Mouse (Mus musculus): Measurements from ENCODE around the gene Ms4a15. TPM values are rescaled to one million over a fixed set of nuclear protein-coding genes. Genes with fewer than 3 reads are reported as not detected.

The Ms4a15 gene
- polyA plus RNA-seq (2015; fragmentation: Nextera tagmentation; extraction: Ambion mirVana) = not detected in 2 replicates

GRCm38 (mm10) chr19:10993150-10993549 is at the start of gene Ms4a15:
Gene Ms4a15 (minus strand): TSS chr19:10993250.
- WGBS = 79% methylated on average over 7 of the region's 7 CpGs
- H3K9ac ChIP-seq (ENCODE audit: low read length) = no peak within 1 kb of the TSS
- no peaks in the 10 kb centered on the region for H3K36me3 ChIP-seq (ENCODE audit: control insufficient read depth, insufficient read depth, low read length)
- no peaks in the 10 kb centered on the region for H3K9me3 ChIP-seq (replicated peaks; ENCODE audit: control insufficient read depth, low read length)
- ATAC-seq (ENCODE audit: insufficient read depth, low FRiP score) = no peak
- no peaks in the 10 kb centered on the region for H3K4me1 ChIP-seq (ENCODE audit: control insufficient read depth, insufficient read depth, low read length)
- no peak within 1 kb of the TSS for H3K27ac ChIP-seq (ENCODE audit: low read length)
- H3K4me2 ChIP-seq (ENCODE audit: low read depth, low read length) = no peak within 1 kb of the TSS
- no peak within 1 kb of the TSS for H3K4me3 ChIP-seq (replicated peaks; ENCODE audit: low read length)
- H3K27me3 ChIP-seq (ENCODE audit: control insufficient read depth, insufficient read depth, low read length) = no peaks in the 10 kb centered on the region

DNA sequence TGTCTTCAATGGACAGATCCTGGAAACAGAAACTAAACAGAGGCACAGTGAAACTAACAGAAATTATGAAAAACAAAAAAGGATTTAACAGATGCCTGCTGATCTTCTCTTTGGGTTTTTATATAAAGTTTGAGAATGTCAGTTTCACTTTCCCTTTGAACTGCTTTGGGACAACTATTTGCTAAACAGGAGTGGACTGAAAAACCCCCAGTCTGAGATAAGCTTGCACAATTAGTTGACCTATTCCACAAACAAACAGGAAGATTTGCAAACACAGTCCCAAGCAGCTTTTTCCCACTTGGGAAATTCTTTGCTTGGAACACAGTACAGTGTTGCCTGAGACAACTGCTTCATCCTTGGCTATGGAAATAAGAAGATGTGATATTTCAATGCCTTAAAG is 44.5 kb upstream of the Ms4a15 start:
- H3K4me2 ChIP-seq (ENCODE audit: low read depth, low read length) = no peak overlapping the region
- ATAC-seq (ENCODE audit: insufficient read depth, low FRiP score) = no peak
- no peaks in the 10 kb centered on the region for H3K9me3 ChIP-seq (replicated peaks; ENCODE audit: control insufficient read depth, low read length)
- H3K27ac ChIP-seq (ENCODE audit: low read length) = no peak overlapping the region
- no peak overlapping the region for H3K9ac ChIP-seq (ENCODE audit: low read length)
- no peaks in the 10 kb centered on the region for H3K4me1 ChIP-seq (ENCODE audit: control insufficient read depth, insufficient read depth, low read length)
- no peaks in the 10 kb centered on the region for H3K27me3 ChIP-seq (ENCODE audit: control insufficient read depth, insufficient read depth, low read length)
- no peak overlapping the region for H3K4me3 ChIP-seq (replicated peaks; ENCODE audit: low read length)
- no peaks in the 10 kb centered on the region for H3K36me3 ChIP-seq (ENCODE audit: control insufficient read depth, insufficient read depth, low read length)

GRCm38 (mm10) chr19:11022382-11022781 is 29.3 kb upstream of the Ms4a15 start:
- H3K27me3 ChIP-seq (ENCODE audit: control insufficient read depth, insufficient read depth, low read length) = no peaks in the 10 kb centered on the region
- no peaks in the 10 kb centered on the region for H3K4me1 ChIP-seq (ENCODE audit: control insufficient read depth, insufficient read depth, low read length)
- H3K4me2 ChIP-seq (ENCODE audit: low read depth, low read length) = no peak overlapping the region
- H3K9me3 ChIP-seq (replicated peaks; ENCODE audit: control insufficient read depth, low read length) = no peaks in the 10 kb centered on the region
- no peak overlapping the region for H3K27ac ChIP-seq (ENCODE audit: low read length)
- no peak overlapping the region for H3K4me3 ChIP-seq (replicated peaks; ENCODE audit: low read length)
- no peak for ATAC-seq (ENCODE audit: insufficient read depth, low FRiP score)
- no peaks in the 10 kb centered on the region for H3K36me3 ChIP-seq (ENCODE audit: control insufficient read depth, insufficient read depth, low read length)
- no peak overlapping the region for H3K9ac ChIP-seq (ENCODE audit: low read length)

- Histone ChIP-seq H3K27ac (ENCODE audit: low read length) (peak within 1 kb of the TSS; percentile 27; the same call in 1 of the 2 replicates), H3K4me1 (ENCODE audit: control insufficient read depth, insufficient read depth, low read length) (no peaks in the 10 kb centered on the region), H3K27me3 (ENCODE audit: control insufficient read depth, insufficient read depth, low read length) (no peaks in the 10 kb centered on the region), H3K9ac (ENCODE audit: low read length) (no peak within 1 kb of the TSS), H3K36me3 (ENCODE audit: control insufficient read depth, insufficient read depth, low read length) (no peaks in the 10 kb centered on the region), H3K4me3 (replicated peaks; ENCODE audit: low read length) (no peak within 1 kb of the TSS), H3K4me2 (ENCODE audit: low read depth, low read length) (no peak within 1 kb of the TSS), H3K9me3 (replicated peaks; ENCODE audit: control insufficient read depth, low read length) (no peaks in the 10 kb centered on the region)
- WGBS = 75% methylated on average over 3 of the region's 3 CpGs
- ATAC-seq (ENCODE audit: insufficient read depth, low FRiP score) = no peak
These were observed 24.8 kb upstream of the Ms4a15 start, which contains the start of gene Ms4a18 for GRCm38 (mm10) chr19:11017891-11018290. Gene Ms4a18 (minus strand): TSS chr19:11018031.

DNA sequence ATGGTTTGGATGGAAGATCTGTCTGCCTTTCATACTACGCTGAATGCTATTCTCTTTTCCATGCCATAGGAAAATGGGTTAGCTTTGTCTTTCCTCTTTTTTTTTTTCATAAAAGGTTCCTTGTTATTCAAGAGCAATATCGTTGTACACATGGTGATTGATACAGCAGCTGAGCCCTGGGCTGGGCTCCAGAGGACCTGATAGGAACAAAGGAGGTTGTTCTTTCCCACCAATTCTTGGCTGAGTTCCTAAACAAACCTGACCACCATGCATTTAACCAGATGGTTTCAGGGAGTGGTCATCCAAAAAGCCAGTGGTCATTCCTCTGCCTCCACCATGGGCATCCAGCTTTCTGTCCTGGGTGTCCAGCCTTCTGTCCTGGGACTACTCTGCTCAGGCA is 24.2 kb upstream of the Ms4a15 start:
- Histone ChIP-seq H3K4me3 (replicated peaks; ENCODE audit: low read length) (no peak overlapping the region), H3K27ac (ENCODE audit: low read length) (peak overlapping the region; percentile 27; the same call in 1 of the 2 replicates), H3K36me3 (ENCODE audit: control insufficient read depth, insufficient read depth, low read length) (no peaks in the 10 kb centered on the region), H3K27me3 (ENCODE audit: control insufficient read depth, insufficient read depth, low read length) (no peaks in the 10 kb centered on the region), H3K4me2 (ENCODE audit: low read depth, low read length) (no peak overlapping the region), H3K9ac (ENCODE audit: low read length) (no peak overlapping the region), H3K4me1 (ENCODE audit: control insufficient read depth, insufficient read depth, low read length) (no peaks in the 10 kb centered on the region), H3K9me3 (replicated peaks; ENCODE audit: control insufficient read depth, low read length) (no peaks in the 10 kb centered on the region)
- ATAC-seq (ENCODE audit: insufficient read depth, low FRiP score) = no peak
- WGBS = 67% methylated on average over 2 of the region's 2 CpGs

GRCm38 (mm10) chr19:11015998-11016397 is 22.9 kb upstream of the Ms4a15 start:
- H3K27ac ChIP-seq (ENCODE audit: low read length) = no peak overlapping the region
- H3K4me2 ChIP-seq (ENCODE audit: low read depth, low read length) = no peak overlapping the region
- 61% methylated on average over 1 of the region's 1 CpGs for WGBS
- no peaks in the 10 kb centered on the region for H3K36me3 ChIP-seq (ENCODE audit: control insufficient read depth, insufficient read depth, low read length)
- no peaks in the 10 kb centered on the region for H3K27me3 ChIP-seq (ENCODE audit: control insufficient read depth, insufficient read depth, low read length)
- no peak overlapping the region for H3K4me3 ChIP-seq (replicated peaks; ENCODE audit: low read length)
- no peak overlapping the region for H3K9ac ChIP-seq (ENCODE audit: low read length)
- H3K9me3 ChIP-seq (replicated peaks; ENCODE audit: control insufficient read depth, low read length) = no peaks in the 10 kb centered on the region
- no peaks in the 10 kb centered on the region for H3K4me1 ChIP-seq (ENCODE audit: control insufficient read depth, insufficient read depth, low read length)
- no peak for ATAC-seq (ENCODE audit: insufficient read depth, low FRiP score)

DNA sequence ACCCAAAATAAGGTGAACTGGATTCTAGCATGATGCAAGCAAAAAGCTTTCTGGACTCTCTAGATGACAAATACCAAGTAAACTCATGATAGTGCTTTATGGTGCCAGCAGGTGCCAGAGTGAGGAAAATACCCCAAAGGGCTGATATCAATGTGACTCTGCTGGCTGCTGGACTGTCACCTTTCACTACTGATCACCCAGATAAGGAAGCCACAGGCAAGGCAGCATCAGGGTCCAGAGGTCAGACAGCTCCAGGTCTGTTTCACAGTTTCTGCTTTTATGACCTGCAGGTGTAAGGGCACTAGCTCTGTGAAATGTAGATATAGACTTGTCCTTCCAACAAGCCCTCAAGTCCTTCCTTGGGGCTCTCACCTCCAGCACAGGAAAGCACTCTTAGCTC is 22.4 kb upstream of the Ms4a15 start:
- no peak for ATAC-seq (ENCODE audit: insufficient read depth, low FRiP score)
- Histone ChIP-seq H3K36me3 (ENCODE audit: control insufficient read depth, insufficient read depth, low read length) (no peaks in the 10 kb centered on the region), H3K4me3 (replicated peaks; ENCODE audit: low read length) (no peak overlapping the region), H3K4me1 (ENCODE audit: control insufficient read depth, insufficient read depth, low read length) (no peaks in the 10 kb centered on the region), H3K4me2 (ENCODE audit: low read depth, low read length) (no peak overlapping the region), H3K27ac (ENCODE audit: low read length) (no peak overlapping the region), H3K9me3 (replicated peaks; ENCODE audit: control insufficient read depth, low read length) (no peaks in the 10 kb centered on the region), H3K27me3 (ENCODE audit: control insufficient read depth, insufficient read depth, low read length) (no peaks in the 10 kb centered on the region), H3K9ac (ENCODE audit: low read length) (no peak overlapping the region)

GRCm38 (mm10) chr19:10991911-10992310 is 1.1 kb downstream of the Ms4a15 start:
- Histone ChIP-seq H3K4me2 (ENCODE audit: low read depth, low read length) (no peak overlapping the region), H3K9ac (ENCODE audit: low read length) (no peak overlapping the region), H3K27ac (ENCODE audit: low read length) (no peak overlapping the region), H3K4me3 (replicated peaks; ENCODE audit: low read length) (no peak overlapping the region), H3K9me3 (replicated peaks; ENCODE audit: control insufficient read depth, low read length) (no peaks in the 10 kb centered on the region), H3K4me1 (ENCODE audit: control insufficient read depth, insufficient read depth, low read length) (no peaks in the 10 kb centered on the region), H3K27me3 (ENCODE audit: control insufficient read depth, insufficient read depth, low read length) (no peaks in the 10 kb centered on the region), H3K36me3 (ENCODE audit: control insufficient read depth, insufficient read depth, low read length) (no peaks in the 10 kb centered on the region)
- ATAC-seq (ENCODE audit: insufficient read depth, low FRiP score) = no peak; the same call in 1 of the 2 replicates

- no peak overlapping the region for H3K9ac ChIP-seq (ENCODE audit: low read length)
- no peak for ATAC-seq (ENCODE audit: insufficient read depth, low FRiP score)
- H3K27me3 ChIP-seq (ENCODE audit: control insufficient read depth, insufficient read depth, low read length) = no peaks in the 10 kb centered on the region
- 29% methylated on average over 1 of the region's 1 CpGs for WGBS
- no peaks in the 10 kb centered on the region for H3K9me3 ChIP-seq (replicated peaks; ENCODE audit: control insufficient read depth, low read length)
- H3K4me3 ChIP-seq (replicated peaks; ENCODE audit: low read length) = no peak overlapping the region
- no peak overlapping the region for H3K4me2 ChIP-seq (ENCODE audit: low read depth, low read length)
- no peak overlapping the region for H3K27ac ChIP-seq (ENCODE audit: low read length)
- no peaks in the 10 kb centered on the region for H3K36me3 ChIP-seq (ENCODE audit: control insufficient read depth, insufficient read depth, low read length)
- H3K4me1 ChIP-seq (ENCODE audit: control insufficient read depth, insufficient read depth, low read length) = no peaks in the 10 kb centered on the region
These were observed 2.3 kb downstream of the Ms4a15 start for GRCm38 (mm10) chr19:10990751-10991150.

- Histone ChIP-seq H3K9me3 (replicated peaks; ENCODE audit: control insufficient read depth, low read length) (no peaks in the 10 kb centered on the region), H3K36me3 (ENCODE audit: control insufficient read depth, insufficient read depth, low read length) (no peaks in the 10 kb centered on the region), H3K27me3 (ENCODE audit: control insufficient read depth, insufficient read depth, low read length) (no peaks in the 10 kb centered on the region), H3K4me2 (ENCODE audit: low read depth, low read length) (no peak overlapping the region), H3K9ac (ENCODE audit: low read length) (no peak overlapping the region), H3K27ac (ENCODE audit: low read length) (no peak overlapping the region), H3K4me3 (replicated peaks; ENCODE audit: low read length) (no peak overlapping the region), H3K4me1 (ENCODE audit: control insufficient read depth, insufficient read depth, low read length) (no peaks in the 10 kb centered on the region)
- no peak for ATAC-seq (ENCODE audit: insufficient read depth, low FRiP score)
- WGBS = 78% methylated on average over 1 of the region's 1 CpGs
These were observed 4.5 kb downstream of the Ms4a15 start for GRCm38 (mm10) chr19:10988563-10988962.
